Mouse (Mus musculus) cerebellum, adult 18-20 months (tissue): ENCODE data around the gene Ranbp2.
"Not testable (repeated sequence)": the region's sequence is repeated elsewhere in the genome, so short reads cannot be mapped to it uniquely, and the experiment has no call there.

Source experiments
- DNase-seq, 2 experiments: peaks; one replicate each; pipeline ENCODE4 v3.0.0; 2021

Gene Ranbp2

DNA sequence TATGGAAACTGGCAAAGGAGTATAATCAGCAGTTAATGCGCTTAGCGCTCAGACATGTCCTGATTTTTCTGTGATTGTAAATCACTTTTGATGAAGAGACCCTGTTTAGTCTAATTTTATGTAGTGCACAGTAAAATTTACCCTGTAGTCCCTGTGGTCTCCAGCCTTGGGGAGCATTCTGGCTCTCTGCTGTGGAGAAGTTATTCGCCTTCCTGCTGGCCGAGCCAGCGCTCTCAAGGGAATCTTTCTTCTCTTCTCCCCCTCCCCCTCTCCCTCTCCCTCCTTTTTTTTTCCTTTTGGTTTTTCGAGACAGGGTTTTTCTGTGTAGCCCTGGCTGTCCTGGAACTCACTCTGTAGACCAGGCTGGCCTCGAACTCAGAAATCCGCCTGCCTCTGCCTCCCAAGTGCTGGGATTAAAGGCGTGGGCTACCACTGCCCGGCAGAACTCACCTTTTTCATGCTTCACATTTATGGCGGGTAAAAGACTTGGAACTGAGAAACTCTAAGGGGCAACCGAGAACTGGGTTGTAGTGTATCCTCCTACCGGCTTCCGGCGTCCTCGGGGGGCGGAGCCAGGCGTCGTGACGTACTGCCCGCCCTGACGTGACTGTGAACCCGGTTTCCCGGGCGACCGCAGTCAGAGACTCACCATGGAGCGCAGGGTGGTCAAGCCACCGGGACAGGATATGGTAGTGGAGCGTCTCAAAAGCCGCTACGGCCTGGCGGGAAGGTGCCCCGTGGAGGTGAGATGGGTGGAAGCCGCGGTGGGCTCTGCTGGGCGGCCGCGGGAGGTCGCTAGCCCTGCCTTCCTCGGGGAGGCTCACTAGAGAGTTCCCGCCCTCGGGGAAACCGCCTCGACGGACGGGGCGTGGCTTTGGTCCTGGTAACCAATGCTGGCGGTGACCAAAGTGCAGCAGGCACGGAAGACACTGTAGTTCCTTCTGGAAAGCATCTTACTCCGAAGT, 50.9 kb downstream of the Ranbp2 start, which contains the start of gene Ccdc138:
TSS of gene Ccdc138 (plus strand) at position 629 of the 965 bp plus-strand sequence.
- DNase-seq = peak; percentile 84 to 85

DNA sequence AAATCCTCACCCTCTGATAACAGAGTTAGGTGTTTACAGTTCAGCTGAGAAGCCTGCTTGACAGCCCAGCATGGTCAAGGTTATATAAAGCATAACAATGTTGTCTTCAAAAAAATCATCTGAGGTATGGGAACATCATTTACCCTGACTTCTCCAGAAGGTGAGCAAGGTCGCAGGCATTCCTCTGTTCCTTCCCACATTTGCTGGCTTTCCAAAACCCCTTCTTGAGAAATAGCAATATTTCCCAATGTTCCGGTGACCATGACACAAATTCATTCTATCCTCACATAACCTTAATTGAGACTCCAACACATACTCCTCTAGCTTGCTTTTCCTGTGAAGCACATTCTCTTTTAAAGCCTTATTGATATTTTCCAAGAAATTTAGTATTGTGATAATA, 51.8 kb downstream of the Ranbp2 start:
- DNase-seq = no peak

DNA sequence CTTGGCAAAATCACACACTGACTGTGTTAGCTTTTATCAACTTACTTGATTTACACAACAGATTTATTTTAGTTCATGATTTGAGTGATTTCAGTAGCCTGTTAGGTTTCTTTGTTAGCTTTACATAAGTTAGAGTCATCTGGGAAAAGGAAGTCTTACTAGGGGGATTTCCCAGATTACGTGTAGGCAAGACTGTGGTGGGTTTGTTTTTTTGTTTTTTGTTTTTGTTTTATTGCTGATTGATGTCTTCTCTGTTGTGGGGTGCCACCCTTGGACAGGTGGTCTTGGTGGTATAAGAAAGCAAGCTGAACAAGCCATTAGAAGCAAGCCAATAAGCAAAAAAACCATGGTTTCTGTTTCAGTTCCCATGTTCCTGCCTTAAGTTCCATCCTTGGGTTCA, 82.6 kb downstream of the Ranbp2 start:
- DNase-seq = no peak

DNA sequence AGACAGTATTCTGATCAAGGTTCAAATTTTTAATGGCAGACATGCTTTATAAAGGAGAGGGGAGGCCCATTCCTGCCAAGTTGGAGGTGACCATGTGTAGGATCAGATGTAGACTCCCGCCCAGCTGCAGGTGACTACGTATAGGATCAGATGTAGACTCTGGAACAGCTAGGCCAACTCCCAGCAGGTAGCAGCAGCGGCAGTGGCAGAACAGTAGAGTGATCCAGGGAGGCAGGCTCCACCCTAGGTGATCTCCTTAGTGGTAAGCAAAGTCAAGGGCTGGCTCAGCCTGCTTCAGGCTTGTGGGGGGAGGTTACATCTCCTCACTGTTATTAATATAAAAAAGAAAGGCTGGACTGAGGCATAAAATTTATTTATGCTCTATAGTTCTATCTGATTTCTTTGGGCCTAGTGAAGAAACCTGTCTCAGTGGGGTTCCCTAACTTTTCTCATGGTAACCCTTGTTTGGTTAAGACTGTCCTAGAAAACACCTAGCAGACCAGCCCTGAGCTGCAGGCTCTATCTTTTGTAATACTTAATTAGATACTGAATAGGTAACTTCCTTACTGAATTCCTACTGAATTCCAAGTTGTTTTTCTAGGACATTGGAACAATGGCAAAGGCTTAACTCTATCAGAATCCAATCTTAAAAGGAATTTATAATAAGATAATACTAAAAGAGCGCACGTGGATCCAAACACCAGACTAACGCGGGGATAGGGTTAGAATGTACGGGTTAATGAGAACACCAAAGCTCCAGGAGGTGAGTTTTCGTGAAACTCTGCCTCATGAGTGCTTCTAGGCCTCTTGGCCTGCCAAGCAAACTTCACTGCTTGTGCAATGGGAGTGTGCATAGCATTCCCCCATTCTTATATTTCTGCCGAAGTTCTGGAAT, 84.4 kb downstream of the Ranbp2 start:
- no peak for DNase-seq

DNA sequence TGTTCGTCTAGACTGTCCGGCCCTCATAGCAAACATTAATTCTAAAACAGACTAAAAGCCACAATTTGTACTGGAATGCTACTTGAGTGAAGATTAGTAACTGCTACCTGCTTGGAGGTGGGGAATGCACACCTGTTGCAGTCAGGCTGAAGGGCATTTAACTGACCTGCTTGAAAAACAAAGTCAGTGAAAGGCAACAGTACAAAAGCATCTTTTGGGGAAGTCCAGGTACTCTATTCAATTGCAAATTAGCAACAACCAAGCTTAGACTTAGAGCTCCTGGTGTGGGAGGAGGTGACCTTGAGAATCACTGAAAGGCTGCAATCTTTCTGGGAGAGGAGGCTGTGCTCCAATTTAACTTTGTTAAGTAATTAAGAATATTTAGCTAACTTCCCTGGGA, 85.5 kb downstream of the Ranbp2 start:
- no peak for DNase-seq

DNA sequence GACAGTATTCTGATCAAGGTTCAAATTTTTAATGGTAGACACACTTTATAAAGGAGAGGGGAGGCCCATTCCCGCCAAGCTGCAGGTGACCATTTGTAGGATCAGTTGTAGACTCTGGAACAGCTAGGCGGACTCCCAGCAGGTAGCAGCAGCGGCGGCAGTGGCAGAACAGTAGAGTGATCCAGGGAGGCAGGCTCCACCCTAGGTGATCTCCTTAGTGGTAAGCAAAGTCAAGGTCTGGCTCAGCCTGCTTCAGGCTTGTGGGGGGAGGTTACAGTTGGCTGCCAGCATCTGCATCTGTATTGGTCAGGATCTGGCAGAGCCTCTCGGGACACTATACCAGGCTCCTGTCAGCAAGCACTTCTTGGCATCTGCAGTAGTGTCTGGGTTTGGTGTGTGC, 89.6 kb downstream of the Ranbp2 start:
- not testable (repeated sequence) for DNase-seq

DNA sequence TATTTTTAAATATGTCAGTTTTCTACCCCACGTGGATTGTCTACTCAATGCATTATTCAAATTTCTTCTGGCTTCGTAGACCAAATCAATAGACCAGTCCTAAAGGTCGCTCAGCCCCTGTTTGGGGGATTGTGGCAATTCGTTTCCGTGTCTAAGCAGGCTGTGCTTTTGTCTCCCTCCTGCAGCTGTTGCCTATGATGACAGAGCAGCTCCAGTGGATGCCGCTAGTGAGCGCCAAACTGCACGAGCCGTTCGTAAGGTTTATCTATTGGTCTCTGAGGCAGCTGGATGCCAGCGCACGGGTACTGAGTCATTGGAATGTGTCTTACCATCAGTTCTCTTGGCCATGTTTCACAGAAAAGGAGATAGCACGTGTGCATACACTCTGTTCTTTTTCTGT, 93.9 kb downstream of the Ranbp2 start:
- DNase-seq = no peak
